Mouse (Mus musculus) telencephalon, adult 2 months (tissue): ENCODE data around the gene Fancd2os.
A peak's percentile ranks its signal among the peaks of the same experiment; 100 is the strongest.

Experiments
- DNase-seq: peaks from one replicate; pipeline ENCODE4 v3.0.0-alpha.2; 2011; ENCODE audit warnings: low read depth, low spot score

Gene Fancd2os

DNA sequence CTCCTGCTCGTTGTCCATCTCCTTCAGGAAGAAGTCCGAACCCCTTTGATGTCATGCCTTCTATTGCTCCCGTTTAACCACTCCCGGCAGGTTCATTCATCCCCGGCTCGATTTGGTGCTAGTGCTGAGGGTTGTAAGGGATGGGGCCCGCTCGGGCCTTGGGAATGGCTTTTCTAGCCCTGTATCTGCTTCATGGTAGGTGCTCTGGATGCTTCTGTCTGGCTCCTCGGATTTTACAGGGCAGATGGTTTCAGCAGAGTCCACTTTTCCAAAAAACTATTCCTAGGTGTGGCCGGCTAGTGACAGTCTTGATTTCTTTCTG is 4.7 kb upstream of the Fancd2os start:
- no peak for DNase-seq

DNA sequence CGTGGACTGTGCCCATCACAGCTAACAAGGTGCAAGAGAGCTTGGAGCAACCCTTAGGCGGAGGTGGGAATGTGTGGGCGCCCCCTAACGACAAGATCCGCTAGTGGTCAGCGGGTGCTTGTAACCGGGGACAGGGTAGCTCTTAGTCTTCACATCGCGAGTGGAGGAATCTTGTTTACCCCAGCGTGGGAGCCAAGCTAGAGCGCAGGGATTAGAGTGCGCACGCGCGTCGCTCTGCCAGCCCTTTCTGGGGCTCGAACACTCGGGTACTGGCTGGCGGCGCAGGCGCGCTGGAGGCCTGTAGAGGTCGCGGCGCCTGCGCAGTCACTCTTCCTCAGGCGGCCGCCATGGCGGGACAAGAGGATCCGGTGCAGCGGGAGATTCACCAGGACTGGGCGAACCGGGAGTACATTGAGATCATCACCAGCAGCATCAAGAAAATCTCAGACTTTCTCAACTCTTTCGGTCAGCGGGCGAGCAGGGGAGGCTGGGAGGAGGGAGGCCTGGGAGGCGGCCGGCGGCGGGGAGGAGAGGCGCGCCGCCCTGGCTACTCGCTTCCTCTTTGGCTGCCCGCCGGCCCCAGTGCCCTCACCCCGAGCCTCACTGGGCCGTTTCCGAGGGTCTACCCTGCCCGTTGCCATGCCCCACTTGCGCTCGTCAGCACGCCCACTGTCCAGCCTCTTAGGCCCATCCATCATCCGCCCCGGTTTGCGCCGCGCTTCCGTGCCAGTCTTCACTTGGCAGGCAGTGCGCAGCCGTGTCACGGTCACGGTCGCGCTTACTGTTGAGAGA is 4.1 kb upstream of the Fancd2os start, which contains the start of gene Brk1:
Gene Brk1 (plus strand): TSS at position 341 of the 792 bp plus-strand sequence.
- DNase-seq, result peak; percentile 87

DNA sequence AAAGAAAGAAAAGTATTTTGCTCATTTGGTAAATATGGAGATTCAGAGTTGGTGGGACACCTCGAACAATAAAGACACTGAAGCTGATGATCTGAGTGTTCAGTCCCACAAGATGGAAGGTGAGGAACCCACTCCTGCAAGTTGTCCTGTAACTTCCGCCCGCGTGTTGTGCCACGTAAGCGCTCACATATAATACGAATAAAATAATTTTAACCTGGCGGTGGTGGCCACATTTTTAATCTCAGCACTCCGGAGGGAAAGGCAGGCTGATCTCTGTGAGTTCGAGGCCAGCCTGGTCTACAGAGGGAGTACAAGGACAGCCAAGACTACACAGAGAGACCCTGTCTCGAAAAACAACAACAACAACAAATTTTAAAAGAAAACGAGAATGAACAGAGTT is 3.5 kb upstream of the Fancd2os start:
- DNase-seq, result no peak

DNA sequence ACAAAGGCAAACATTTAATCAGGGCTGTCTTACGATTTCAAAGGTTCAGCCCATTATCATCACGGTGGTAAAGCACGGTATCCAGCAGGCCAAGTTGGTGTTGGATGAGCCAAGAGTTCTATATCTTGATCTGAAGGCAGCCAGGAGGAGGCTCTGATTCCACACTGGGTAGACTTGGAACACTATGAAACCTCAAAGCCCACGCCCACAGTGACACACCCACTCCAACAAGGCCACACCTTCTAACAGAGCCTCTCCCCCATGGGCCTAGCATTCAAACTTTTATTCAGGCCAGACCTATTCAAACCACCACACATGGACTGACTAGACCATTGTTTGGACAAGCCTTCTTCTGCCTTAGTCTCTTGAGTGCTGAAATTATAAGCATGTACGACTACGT is 2.3 kb upstream of the Fancd2os start:
- no peak for DNase-seq

DNA sequence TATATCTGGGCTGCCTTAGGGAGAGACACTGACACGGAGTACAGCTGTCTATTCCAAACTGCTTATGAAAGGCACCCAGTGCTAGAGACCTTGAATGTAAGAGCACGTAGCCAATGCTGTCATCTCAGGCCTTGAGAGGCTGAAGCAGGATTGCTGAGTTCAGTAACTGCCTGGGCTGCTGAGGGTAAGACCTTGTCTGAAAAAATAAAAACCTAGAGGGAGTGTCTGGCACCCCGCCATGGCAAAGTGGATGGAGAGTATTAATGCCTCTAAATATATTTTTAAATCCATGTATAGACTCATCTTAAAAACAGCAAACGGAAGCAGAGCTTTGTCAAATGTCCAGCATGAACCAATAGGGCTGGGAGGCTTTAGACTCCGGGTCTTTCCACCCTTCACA is 682 bp downstream of the Fancd2os start:
- no peak for DNase-seq

DNA sequence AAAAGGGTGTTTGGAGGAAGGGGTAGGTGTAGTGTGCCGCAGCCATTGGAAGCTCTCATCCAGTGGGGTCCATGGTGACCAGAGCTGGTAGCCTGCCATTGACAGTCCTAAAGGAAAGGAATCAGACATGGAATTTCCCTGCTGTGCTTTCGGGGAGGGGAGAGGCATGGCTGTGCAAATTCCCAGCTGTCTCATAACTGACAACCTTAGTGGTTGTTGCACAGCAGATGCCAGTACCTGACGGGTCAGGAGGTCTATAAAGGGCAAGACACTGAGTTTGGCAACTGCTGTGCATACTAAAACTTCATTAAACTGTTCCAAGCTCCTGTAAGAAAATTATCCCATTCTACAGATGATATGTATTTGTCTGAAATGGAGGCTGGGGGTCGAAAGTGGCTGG is 2.6 kb downstream of the Fancd2os start:
- no peak for DNase-seq

DNA sequence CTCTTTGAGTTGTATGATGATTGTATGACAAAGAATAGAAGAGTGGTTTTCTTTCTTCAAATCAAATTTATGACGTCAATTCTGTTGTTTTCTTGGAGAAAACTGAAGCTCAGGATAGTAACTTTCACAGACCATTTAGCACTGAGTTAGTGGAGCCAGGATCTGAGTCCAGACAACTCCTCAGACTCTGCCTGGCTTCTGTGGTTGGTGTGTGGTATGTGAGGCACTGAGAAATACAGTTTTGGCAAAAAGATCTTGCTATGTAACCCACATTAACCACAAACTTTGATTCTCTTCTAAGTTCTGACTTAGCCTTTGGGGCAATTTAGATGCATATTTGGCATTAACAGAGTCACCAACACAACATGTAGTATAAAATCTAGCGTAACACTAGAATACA is 7.9 kb downstream of the Fancd2os start:
- DNase-seq, result no peak

DNA sequence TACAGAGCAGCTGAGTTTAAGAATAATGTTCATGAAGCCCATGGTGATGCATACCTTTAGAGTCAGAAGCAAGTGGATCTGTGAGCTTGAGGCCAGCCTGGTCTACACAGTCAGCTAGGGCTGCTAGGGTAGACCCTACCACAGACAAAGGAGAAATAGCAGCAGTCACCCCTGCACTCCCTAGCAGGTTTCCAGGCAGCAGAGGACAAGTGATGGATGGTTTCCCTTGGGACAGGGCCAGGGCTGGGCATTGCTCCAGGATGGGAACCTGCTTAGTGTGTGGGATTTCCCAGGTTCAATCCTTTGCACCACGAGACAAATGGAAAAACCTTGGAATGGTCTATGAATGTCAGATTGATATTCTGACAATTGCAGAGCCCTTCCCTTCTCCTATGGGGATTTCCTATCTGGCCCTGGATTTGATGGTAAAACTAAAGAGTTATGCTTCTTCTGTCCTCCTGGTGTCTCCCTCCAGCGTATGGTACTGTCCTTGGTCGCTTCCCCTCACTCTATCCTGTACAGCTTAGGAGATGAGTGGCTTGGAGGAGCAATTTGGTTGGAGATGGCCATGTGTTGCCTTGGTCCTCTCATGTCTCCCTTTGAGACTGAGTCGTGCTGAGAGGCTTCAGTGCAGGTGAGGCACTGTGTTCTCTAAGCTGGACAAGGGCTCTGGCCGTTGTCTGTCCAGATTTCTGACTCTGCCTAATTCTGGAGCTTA is 13.9 kb downstream of the Fancd2os start:
- no peak for DNase-seq

DNA sequence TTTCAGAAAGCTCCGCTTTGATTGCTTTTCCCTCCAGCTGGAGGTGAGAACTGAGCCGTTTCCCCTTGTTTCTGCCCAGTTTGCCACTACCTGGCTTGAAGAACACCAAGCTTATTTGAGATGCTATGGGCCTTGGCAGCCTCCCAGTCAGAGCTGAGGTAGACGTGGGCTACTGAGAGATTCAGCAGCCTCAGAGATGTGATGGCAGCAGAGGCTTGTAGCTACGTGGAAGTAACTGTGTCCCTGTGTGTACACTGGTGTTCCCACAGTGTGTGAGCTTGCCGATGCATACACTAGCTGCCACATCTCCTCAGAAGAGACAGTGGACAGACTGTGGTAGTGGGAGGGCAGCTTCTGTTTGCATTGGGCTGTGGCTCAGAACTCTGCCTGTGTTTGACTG is 15.4 kb downstream of the Fancd2os start:
- peak; percentile 58 for DNase-seq

DNA sequence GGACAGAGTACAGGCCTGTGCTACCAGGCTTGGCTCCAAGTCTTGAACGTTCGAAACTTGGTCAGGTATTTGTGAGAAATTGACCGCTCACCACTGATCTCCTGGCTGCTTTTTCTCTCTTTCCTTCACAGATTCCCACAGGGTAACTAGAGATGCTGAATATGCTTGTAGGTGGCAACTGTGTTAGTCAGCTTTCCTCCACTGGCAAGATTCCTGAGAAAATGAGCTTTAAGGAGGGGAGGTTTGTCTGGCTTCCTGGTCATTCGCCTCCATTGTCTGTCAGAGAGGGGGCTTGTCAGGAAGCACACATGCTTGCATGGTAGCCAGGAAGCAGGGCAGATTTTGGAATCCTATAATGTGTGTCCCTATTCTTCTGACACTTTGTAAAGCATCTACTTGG is 17.5 kb downstream of the Fancd2os start:
- DNase-seq, result no peak

DNA sequence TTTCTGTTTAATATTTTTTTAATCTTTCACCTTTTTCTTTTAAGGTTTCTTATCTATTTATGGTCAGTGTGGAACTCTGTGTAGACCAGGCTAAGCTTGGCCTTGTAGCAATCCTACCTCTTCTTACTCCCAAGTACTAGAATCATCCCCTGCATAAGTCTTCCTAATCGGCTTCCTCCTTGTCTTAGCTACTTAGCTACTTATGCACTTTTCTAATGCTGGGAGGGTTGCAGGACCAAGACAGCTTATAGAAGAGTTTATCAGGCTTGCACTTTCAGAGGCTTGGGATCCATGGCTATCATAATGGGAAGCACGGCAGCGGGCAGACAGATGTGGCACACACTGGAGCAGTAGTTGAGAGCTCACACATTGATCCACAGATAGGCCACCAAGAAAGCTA is 21.2 kb downstream of the Fancd2os start:
- no peak for DNase-seq

DNA sequence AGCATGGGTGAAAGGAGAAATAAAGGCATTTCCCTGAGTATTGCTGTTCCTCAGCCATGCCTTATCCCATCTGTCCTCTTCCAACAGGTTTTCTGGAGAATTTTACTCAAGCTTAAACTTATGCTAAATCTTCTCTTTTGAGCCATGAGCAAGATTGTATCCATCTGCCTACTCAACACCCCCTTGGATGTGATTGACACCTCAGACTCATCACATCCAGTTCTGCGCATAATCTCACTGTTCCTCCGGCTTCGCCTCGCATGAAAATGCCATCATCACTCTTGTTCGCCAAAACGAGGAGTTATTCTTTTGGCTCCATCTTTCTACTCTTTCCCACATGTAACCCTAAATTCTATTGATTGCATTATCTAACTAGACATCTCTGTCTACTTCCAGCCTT is 24.5 kb downstream of the Fancd2os start:
- DNase-seq, result peak; percentile 87

DNA sequence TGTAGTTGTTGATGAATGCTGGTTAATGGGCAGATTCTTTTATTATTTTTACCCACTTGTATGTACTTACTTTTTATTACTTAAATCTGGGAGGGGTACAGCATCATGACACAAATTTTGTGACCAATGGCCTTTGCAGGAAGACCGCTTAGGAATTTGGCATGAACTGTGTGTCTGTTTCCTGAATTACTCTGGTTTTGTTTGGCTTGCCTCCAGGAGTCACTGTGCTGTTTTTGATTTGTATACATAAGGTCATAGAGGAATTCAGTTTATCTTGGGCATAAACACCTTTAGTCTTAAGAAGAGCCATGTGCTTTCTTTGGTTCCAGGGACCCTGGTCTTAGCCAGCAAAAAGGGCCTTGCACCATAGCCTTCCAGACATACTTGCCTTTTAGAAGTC is 36.0 kb downstream of the Fancd2os start:
- no peak for DNase-seq

DNA sequence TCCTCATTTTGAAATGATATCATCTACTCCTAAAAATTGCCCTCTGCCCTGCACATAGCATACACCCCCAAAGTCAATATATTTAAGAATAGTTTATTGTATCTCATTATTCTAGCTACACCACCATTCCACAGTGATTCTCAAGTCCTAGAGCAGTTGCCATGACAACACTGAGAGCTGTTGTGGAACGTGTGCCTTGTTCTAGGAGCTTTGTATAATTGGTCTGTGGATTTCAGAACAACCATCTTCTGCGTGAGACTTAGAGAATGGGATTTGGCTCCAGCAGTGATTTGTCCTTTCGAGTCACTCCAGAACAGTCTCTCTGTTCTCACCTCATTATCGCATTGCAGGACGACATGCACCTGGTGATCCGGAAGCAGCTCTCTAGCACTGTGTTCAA is 40.8 kb downstream of the Fancd2os start:
- peak; percentile 59 for DNase-seq
